Mouse (Mus musculus) cortical plate, adult 2 months (tissue): ENCODE measurements around the gene Dnajb13.
A peak's percentile ranks its signal among the peaks of the same experiment; 100 is the strongest.

ENCODE experiments used
- CTCF ChIP-seq: fragments of 200-500 bp; IDR thresholded peaks from 2 replicates; pipeline ENCODE4 v1.5.1; 2011; ENCODE audit warnings: mild to moderate bottlenecking, control low read depth, low read length; ENCODE audit not compliant: insufficient read depth; ENCODE audit errors: extremely low read depth
- POLR2A ChIP-seq: fragments of 200-500 bp; IDR thresholded peaks from 2 replicates; pipeline ENCODE4 v1.6.1; 2011; ENCODE audit warnings: mild to moderate bottlenecking, low read length, control low read depth; ENCODE audit not compliant: insufficient read depth; ENCODE audit errors: extremely low read depth

DNA sequence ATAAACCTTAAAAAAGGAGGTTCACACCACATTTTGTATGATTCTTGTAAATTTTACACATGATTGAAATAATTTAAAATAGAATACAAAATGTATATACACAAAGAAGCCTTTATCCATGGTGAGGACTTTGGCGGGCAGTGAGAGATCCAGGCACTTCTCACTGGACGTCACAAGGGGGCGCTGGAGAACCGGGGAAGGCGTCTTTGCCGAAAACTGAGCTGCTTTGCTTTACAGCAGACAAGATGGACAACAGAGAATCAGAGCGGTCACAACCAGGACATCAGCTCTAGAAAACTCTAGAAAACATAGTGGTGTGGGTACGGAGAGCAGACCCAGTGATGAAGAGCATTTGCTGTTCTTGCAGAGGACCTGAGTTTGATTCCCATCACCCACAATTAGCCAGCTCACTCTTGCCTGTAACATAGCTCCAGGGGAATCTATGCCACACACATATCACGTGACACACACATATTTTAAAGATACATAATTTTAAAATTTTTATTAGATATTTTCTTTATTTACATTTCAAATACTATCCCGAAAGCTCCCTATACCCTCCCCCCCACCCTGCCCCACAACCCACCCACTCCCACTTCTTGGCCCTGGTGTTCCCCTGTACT is 6.0 kb upstream of the Dnajb13 start:
- TF ChIP-seq POLR2A, result no peak
- peak; percentile 95 for TF ChIP-seq CTCF
